Mouse (Mus musculus) ovary, adult 2 months (tissue): ENCODE results near the gene Odaph. TPM values are rescaled to one million over a fixed set of nuclear protein-coding genes. Genes with fewer than 3 reads are reported as not detected.

Source experiments
- polyA plus RNA-seq: library from polyadenylated mRNA; depleted of rRNA; stranded (reverse); fragments of >200 nt; gene quantifications from 2 replicates; pipeline ENCODE4 v1.2.3, GENCODE M21; 2012; rRNA removed

Odaph gene
- polyA plus RNA-seq: 1.3 and 3.6 TPM in 2 replicates

DNA sequence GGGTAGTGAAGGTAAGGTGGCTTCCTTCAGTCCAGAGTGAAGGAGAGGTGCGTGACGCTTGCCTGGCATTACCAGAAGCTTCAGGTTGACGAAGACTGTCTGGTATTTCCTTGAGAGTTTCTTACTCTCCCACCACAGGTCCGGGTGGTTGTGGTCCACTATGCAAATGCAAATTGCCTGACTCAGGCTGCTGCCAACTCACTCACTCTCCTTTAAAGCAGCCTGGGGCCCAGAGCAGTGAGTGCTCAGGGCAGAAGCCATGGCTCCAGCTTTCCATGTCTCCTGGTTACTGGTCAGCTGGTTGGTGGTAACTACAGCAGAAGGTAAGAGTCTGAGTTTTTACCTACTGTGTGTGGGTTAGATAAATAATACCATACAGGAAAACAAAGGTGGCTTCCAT, at the start of gene Odaph:
Odaph (plus strand) TSS at position 240 of the 400 bp plus-strand sequence.

DNA sequence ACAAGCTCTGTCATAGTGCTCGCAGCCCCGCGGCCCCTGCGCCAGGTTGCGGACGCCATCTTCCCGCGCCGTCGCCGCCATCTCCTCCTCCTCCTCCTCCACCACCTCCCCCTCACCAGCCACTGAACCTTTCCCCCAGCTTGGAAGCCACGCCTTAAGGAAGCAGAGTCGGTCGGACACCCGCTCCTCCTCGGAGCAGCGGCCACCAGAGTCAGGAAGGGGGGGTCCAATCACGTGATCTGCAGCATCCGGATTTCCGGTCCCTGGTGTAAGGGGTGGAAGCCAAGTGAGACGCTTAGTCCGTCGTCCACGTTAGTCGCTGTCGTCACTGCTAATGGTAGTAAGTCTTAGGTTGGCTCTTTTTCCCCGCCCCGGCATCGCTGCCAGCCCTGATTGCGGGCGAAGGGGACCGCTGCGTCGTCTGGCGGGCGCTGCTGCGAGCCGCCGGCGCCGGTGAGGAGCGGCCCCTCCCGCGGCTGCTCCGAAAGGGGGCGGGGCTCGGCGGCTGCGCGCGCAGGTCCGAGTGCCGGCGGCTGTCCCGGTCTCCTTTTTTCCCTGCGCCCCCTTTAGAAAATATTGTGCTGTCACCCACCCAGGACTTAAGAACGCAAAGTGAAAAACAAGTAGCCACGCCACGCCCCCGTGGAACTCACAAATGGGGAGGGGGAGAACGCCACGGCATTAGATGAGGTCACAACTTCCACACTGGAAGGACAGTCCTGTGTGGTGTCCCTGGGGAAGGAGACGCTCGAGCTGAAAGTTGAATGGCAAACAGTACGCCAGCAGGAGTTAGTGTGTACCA, 24.4 kb upstream of the Odaph start, which contains the start of gene Rchy1:
Rchy1 (minus strand) TSS at position 430 of the 802 bp plus-strand sequence.

DNA sequence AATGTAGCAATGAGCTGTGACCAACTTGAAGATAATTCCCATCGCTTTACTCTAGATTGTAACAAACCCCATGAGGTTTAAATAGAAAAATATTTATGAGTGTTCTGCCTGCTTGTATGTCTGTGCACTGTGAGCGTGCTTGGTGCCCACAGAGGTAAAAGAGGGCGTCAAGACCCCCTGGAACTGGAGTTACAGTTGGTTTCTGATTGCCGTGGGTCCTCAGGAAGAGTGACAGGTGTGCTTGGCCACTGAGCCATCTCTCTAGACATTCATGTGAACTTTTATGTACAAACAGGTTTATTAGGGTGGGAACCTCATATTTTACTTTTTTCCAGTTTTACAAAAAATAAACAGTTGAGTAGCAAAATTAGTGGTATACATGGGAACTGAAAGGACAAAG, 56.5 kb downstream of the Odaph start, which contains the start of gene Cdkl2:
Cdkl2 (minus strand) TSS at position 101 of the 400 bp plus-strand sequence.

Other genes starting within 250 kb of the Odaph start
- gene Rchy1, start 24.4 kb upstream of the Odaph start, polyA plus RNA-seq: 20.6 and 22.5 TPM in 2 replicates
- 1.5 and 1.7 TPM in 2 replicates for gene Cdkl2, start 56.4 kb downstream of the Odaph start, polyA plus RNA-seq
- 12.3 and 14.3 TPM in 2 replicates for gene G3bp2, start 96.2 kb downstream of the Odaph start, polyA plus RNA-seq
- gene Uso1, start 150.5 kb downstream of the Odaph start, polyA plus RNA-seq: 29.4 and 36.8 TPM in 2 replicates
- gene U90926, start 227.9 kb downstream of the Odaph start, polyA plus RNA-seq: not detected in 2 replicates